Mouse (Mus musculus) forebrain, embryonic 16.5 days (tissue): ENCODE measurements around the gene Il25. TPM values are rescaled to one million over a fixed set of nuclear protein-coding genes. Genes with fewer than 3 reads are reported as not detected.

Source experiments
- ATAC-seq: fragments of 200-750 bp; cut with Nextera tagmentation; 2 replicates; pipeline ENCODE4 v1.8.0; 2017; ENCODE audit warnings: mild to moderate bottlenecking, moderate library complexity
- H3K27ac ChIP-seq: fragments of 300-500 bp; sonication (generic); 2 replicates; pipeline ENCODE4 v1.5.1; 2014; ENCODE audit warnings: low read length, control low read depth
- H3K27me3 ChIP-seq: fragments of 300-500 bp; sonication (generic); replicated peaks from 2 replicates; pipeline ENCODE4 v1.6.1; 2014; ENCODE audit warnings: low read length; ENCODE audit not compliant: control insufficient read depth, insufficient read depth
- H3K36me3 ChIP-seq: fragments of 300-500 bp; sonication (generic); 2 replicates; pipeline ENCODE4 v1.6.1; 2014; ENCODE audit not compliant: control insufficient read depth, insufficient read depth
- H3K4me1 ChIP-seq: fragments of 300-500 bp; sonication (generic); replicated peaks from 2 replicates; pipeline ENCODE4 v1.6.1; 2014; ENCODE audit warnings: low read length; ENCODE audit not compliant: control insufficient read depth, insufficient read depth
- H3K4me2 ChIP-seq: fragments of 300-500 bp; sonication (generic); 2 replicates; pipeline ENCODE4 v1.6.1; 2014; ENCODE audit warnings: mild to moderate bottlenecking, low read length, control low read depth
- H3K4me3 ChIP-seq: fragments of 300-500 bp; sonication (generic); replicated peaks from 2 replicates; pipeline ENCODE4 v1.5.1; 2014; ENCODE audit warnings: mild to moderate bottlenecking, low read length, control low read depth
- H3K9ac ChIP-seq: fragments of 300-500 bp; sonication (generic); replicated peaks from 2 replicates; pipeline ENCODE4 v1.6.1; 2014; ENCODE audit warnings: low read depth, low read length, control low read depth
- H3K9me3 ChIP-seq: fragments of 300-500 bp; sonication (generic); 2 replicates; pipeline ENCODE4 v1.6.1; 2016; ENCODE audit warnings: low read length; ENCODE audit not compliant: control insufficient read depth
- WGBS: fragments of 180-500 bp; shearing (Covaris S2); extraction: QIAGEN DNeasy Blood & Tissue Kit; methylation state at CpG from one replicate; pipeline ENCODE4 v1.1.7; 2014; 5-methylcytosine and 5-hydroxymethylcytosine counted together
- polyA plus RNA-seq: library from polyadenylated mRNA; unstranded; fragments of >200 nt; fragmentation: Nextera tagmentation; extraction: Ambion mirVana; gene quantifications from 2 replicates; pipeline ENCODE4 v1.2.1, GENCODE M21; 2015

Gene Il25
- polyA plus RNA-seq, 1 experiment from 2014 or later = 0.53 TPM

- no peak overlapping the region for H3K9ac ChIP-seq
- H3K4me3 ChIP-seq = no peak overlapping the region
- WGBS = 2% methylated on average over 3 of the region's 3 CpGs
- H3K27ac ChIP-seq = no peak overlapping the region
- H3K4me2 ChIP-seq = no peak overlapping the region
- peak; percentile 70 for ATAC-seq
- H3K4me1 ChIP-seq = peaks cover 12% of the 10 kb centered on the region
- peaks cover 27% of the 10 kb centered on the region for H3K36me3 ChIP-seq
- H3K27me3 ChIP-seq = no peaks in the 10 kb centered on the region
- H3K9me3 ChIP-seq = no peaks in the 10 kb centered on the region
These were observed 32.1 kb upstream of the Il25 start for GRCm38 (mm10) chr14:54900383-54900782.

- Histone ChIP-seq H3K27me3 (no peaks in the 10 kb centered on the region), H3K4me1 (peaks cover under 1% of the 10 kb centered on the region; the same call in 1 of the 2 replicates), H3K4me3 (no peak overlapping the region), H3K9ac (no peak overlapping the region), H3K36me3 (peaks cover 31% of the 10 kb centered on the region), H3K27ac (no peak overlapping the region), H3K4me2 (no peak overlapping the region), H3K9me3 (no peaks in the 10 kb centered on the region)
- no peak for ATAC-seq
- WGBS = 97% methylated on average over 4 of the region's 4 CpGs
These were observed 28.9 kb upstream of the Il25 start for GRCm38 (mm10) chr14:54903641-54904040.

GRCm38 (mm10) chr14:54908682-54909081, 23.8 kb upstream of the Il25 start:
- Histone ChIP-seq H3K27ac (no peak overlapping the region), H3K4me2 (no peak overlapping the region), H3K4me3 (no peak overlapping the region), H3K27me3 (no peaks in the 10 kb centered on the region), H3K36me3 (peaks cover 30% of the 10 kb centered on the region), H3K4me1 (peaks cover 25% of the 10 kb centered on the region), H3K9me3 (no peaks in the 10 kb centered on the region), H3K9ac (0 out of 2 replicates have a peak overlapping the region, but pooled peaks have one; percentile 9)
- WGBS = 94% methylated on average over 7 of the region's 7 CpGs
- ATAC-seq = no peak

- 2% methylated on average over 50 of the region's 69 CpGs for WGBS
- Histone ChIP-seq H3K27me3 (no peaks in the 10 kb centered on the region), H3K4me1 (peaks cover 27% of the 10 kb centered on the region), H3K9me3 (no peaks in the 10 kb centered on the region), H3K9ac (peak overlapping the region; percentile 98), H3K36me3 (peaks cover 17% of the 10 kb centered on the region), H3K4me3 (peak overlapping the region; percentile 89), H3K4me2 (peak overlapping the region; percentile 97), H3K27ac (peak overlapping the region; percentile 87)
- peak; percentile 64 for ATAC-seq
These were observed 20.2 kb upstream of the Il25 start for GRCm38 (mm10) chr14:54912109-54912850.

- Histone ChIP-seq H3K4me3 (peak within 1 kb of the TSS; percentile 89), H3K36me3 (peaks cover 14% of the 10 kb centered on the region), H3K9me3 (no peaks in the 10 kb centered on the region), H3K4me1 (peaks cover 27% of the 10 kb centered on the region), H3K27ac (peak within 1 kb of the TSS; percentile 87), H3K9ac (peak within 1 kb of the TSS; percentile 98), H3K4me2 (peak within 1 kb of the TSS; percentile 97), H3K27me3 (no peaks in the 10 kb centered on the region)
- ATAC-seq = peak; percentile 98
- 0% methylated on average over 28 of the region's 28 CpGs for whole genome bisulfite sequencing
These were observed 19.6 kb upstream of the Il25 start, which contains the start of gene Slc22a17 for GRCm38 (mm10) chr14:54912886-54913285. Gene Slc22a17, minus strand, starts transcription at chr14:54913132.

GRCm38 (mm10) chr14:54913343-54913742, 19.2 kb upstream of the Il25 start:
- no peaks in the 10 kb centered on the region for H3K9me3 ChIP-seq
- H3K4me2 ChIP-seq = peak overlapping the region; percentile 97
- peaks cover 27% of the 10 kb centered on the region for H3K4me1 ChIP-seq
- peaks cover 10% of the 10 kb centered on the region for H3K36me3 ChIP-seq
- no peak; the same call in 1 of the 2 replicates for ATAC-seq
- peak overlapping the region; percentile 98 for H3K9ac ChIP-seq
- H3K27me3 ChIP-seq = no peaks in the 10 kb centered on the region
- 14% methylated on average over 10 of the region's 10 CpGs for WGBS
- peak overlapping the region; percentile 89 for H3K4me3 ChIP-seq
- peak overlapping the region; percentile 87 for H3K27ac ChIP-seq

GRCm38 (mm10) chr14:54920076-54920685, 12.3 kb upstream of the Il25 start:
- no peak overlapping the region for H3K9ac ChIP-seq
- H3K27me3 ChIP-seq = no peaks in the 10 kb centered on the region
- H3K36me3 ChIP-seq = peaks cover 11% of the 10 kb centered on the region
- no peak overlapping the region for H3K4me2 ChIP-seq
- H3K4me1 ChIP-seq = peaks cover 15% of the 10 kb centered on the region
- no peak for ATAC-seq
- no peak overlapping the region for H3K4me3 ChIP-seq
- H3K9me3 ChIP-seq = peaks cover 10% of the 10 kb centered on the region; the same call in 1 of the 2 replicates
- H3K27ac ChIP-seq = no peak overlapping the region
- WGBS = 94% methylated on average over 16 of the region's 16 CpGs

GRCm38 (mm10) chr14:54924641-54925348, 7.7 kb upstream of the Il25 start:
- peak; percentile 66 for ATAC-seq
- Histone ChIP-seq H3K9ac (peak overlapping the region; percentile 90), H3K4me2 (peak overlapping the region; percentile 94), H3K27me3 (no peaks in the 10 kb centered on the region), H3K27ac (peak overlapping the region; percentile 96), H3K4me1 (peaks cover 32% of the 10 kb centered on the region), H3K36me3 (peaks cover 6% of the 10 kb centered on the region), H3K9me3 (peaks cover 10% of the 10 kb centered on the region; the same call in 1 of the 2 replicates), H3K4me3 (peak overlapping the region; percentile 59)
- 7% methylated on average over 7 of the region's 7 CpGs for WGBS
